ENCODE assay signal across 17 mouse cellular contexts in the genomic region with DNA sequence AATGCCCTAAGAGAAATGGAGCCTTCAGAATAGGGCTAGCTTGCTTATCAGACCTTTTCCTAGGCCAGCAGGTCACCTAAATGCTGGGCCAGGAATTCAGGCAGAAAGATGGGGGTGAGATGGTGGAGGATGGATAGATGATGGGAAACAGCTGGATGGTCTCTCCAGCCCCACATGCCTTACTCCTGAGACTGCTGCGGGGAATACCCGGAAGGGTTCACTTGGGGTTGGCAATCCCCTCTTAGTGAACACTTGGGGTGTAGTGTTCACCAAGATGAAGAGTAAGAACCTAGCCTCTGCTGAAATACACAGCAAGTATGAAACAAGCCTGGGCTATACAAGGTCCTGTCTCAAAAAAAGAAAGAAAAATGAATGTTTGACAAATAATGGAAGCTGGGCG. TPM values are rescaled to one million over a fixed set of nuclear protein-coding genes. Genes with fewer than 3 reads are reported as not detected.
A peak's percentile ranks its signal among the peaks of the same experiment; 100 is the strongest.
DNase-seq lines count a peak whose midpoint lies in the region; ATAC-seq and TF ChIP-seq lines count a peak whose summit lies in the region.
"Had no signal": no experiment of that assay in that cellular context is flagged by ENCODE, and none has a peak within 500 bp of the region (broad histone marks: within the 10 kb centered on the region; RNA-seq: fewer than 3 reads in every experiment).

No protein-coding gene starts in this region.

- WGBS in liver, embryonic 12.5 days (ENCODE audit: insufficient replicate concordance), result 74% methylated on average over 3 of the region's 3 CpGs
- WGBS in liver, embryonic 16.5 days (ENCODE audit: insufficient replicate concordance), result 81% methylated on average over 3 of the region's 3 CpGs

- no peaks in the 10 kb centered on the region for H3K9me3 ChIP-seq in liver, embryonic 12.5 days (replicated peaks)
- H3K9me3 ChIP-seq in liver, embryonic 16.5 days (replicated peaks; ENCODE audit: control insufficient read depth, low read length), result no peaks in the 10 kb centered on the region
- H3K9me3 ChIP-seq: forebrain, embryonic 15.5 days; liver, embryonic 13.5 days; midbrain, embryonic 12.5 days had no signal

- no peak overlapping the region for H3K4me2 ChIP-seq in liver, embryonic 12.5 days
- peak overlapping the region; percentile 14; the same call in 1 of the 2 replicates for H3K4me2 ChIP-seq in liver, embryonic 16.5 days (ENCODE audit: low read depth, low read length)
- H3K4me2 ChIP-seq: forebrain, embryonic 15.5 days; heart, embryonic 11.5 days; hindbrain, embryonic 14.5 days; liver, embryonic 13.5 days; midbrain, embryonic 12.5 days had no signal

- no peak overlapping the region for H3K4me3 ChIP-seq in liver, embryonic 12.5 days
- H3K4me3 ChIP-seq in embryonic fibroblast, embryonic 13.5 days (ENCODE audit: insufficient read depth, low read length), result no peak overlapping the region
- H3K4me3 ChIP-seq in liver, embryonic 16.5 days (ENCODE audit: low read depth, low read length), result peak overlapping the region; percentile 22
- H3K4me3 ChIP-seq: forebrain, embryonic 15.5 days; layer of hippocampus, adult 2 months; liver, embryonic 13.5 days; midbrain, embryonic 12.5 days had no signal

- TF ChIP-seq POLR2A in embryonic fibroblast, embryonic 13.5 days (IDR thresholded peaks at IDR 0.05; ENCODE audit: low read depth, low read length), result no peak

- H3K9ac ChIP-seq in liver, embryonic 12.5 days, result 0 out of 2 replicates have a peak overlapping the region, but pooled peaks have one; percentile 1
- H3K9ac ChIP-seq in liver, embryonic 16.5 days (ENCODE audit: low read depth, low read length), result peak overlapping the region; percentile 21; the same call in 1 of the 2 replicates
- H3K9ac ChIP-seq: forebrain, embryonic 15.5 days; hindbrain, embryonic 14.5 days; liver, embryonic 13.5 days; midbrain, embryonic 12.5 days had no signal

- peaks cover 22% of the 10 kb centered on the region; the same call in 1 of the 2 replicates for H3K36me3 ChIP-seq in liver, embryonic 12.5 days
- no peaks in the 10 kb centered on the region for H3K36me3 ChIP-seq in liver, embryonic 16.5 days (ENCODE audit: control insufficient read depth, insufficient read depth)
- H3K36me3 ChIP-seq: liver, embryonic 13.5 days had no signal

- DNase-seq in liver, result no peak
- DNase-seq in NIH3T3 (ENCODE audit: low read depth), result peak; percentile 57
- no peak for DNase-seq in thymus, postnatal 36 days
- no peak for DNase-seq in layer of hippocampus, postnatal 36 days
- DNase-seq: cerebellum, adult 11-12 months; liver, embryonic 13.5 days had no signal

- no peaks in the 10 kb centered on the region for H3K27me3 ChIP-seq in liver, embryonic 12.5 days (replicated peaks)
- no peaks in the 10 kb centered on the region for H3K27me3 ChIP-seq in liver, embryonic 16.5 days (ENCODE audit: control insufficient read depth, insufficient read depth, low read depth, low read length)
- H3K27me3 ChIP-seq: forebrain, embryonic 15.5 days; liver, embryonic 13.5 days; midbrain, embryonic 12.5 days had no signal

- H3K27ac ChIP-seq in liver, embryonic 12.5 days, result no peak overlapping the region
- H3K27ac ChIP-seq in embryonic fibroblast, embryonic 13.5 days (ENCODE audit: insufficient read depth, low read length), result peak overlapping the region; percentile 2; the same call in 1 of the 2 replicates
- no peak overlapping the region for H3K27ac ChIP-seq in liver, embryonic 16.5 days (ENCODE audit: low read length)
- H3K27ac ChIP-seq: forebrain, embryonic 15.5 days; hindbrain, embryonic 14.5 days; layer of hippocampus, adult 2 months; liver, embryonic 13.5 days; midbrain, embryonic 12.5 days had no signal

- no peak for TF ChIP-seq CTCF in embryonic fibroblast, embryonic 13.5 days (IDR thresholded peaks at IDR 0.05; ENCODE audit: borderline replicate concordance, insufficient read depth, low read length)

- no peak for ATAC-seq in liver, embryonic 12.5 days
- no peak for ATAC-seq in liver, embryonic 16.5 days (ENCODE audit: low read depth)
- ATAC-seq: forebrain, embryonic 15.5 days had no signal

- H3K4me1 ChIP-seq in liver, embryonic 12.5 days, result peaks cover 27% of the 10 kb centered on the region
- H3K4me1 ChIP-seq in embryonic fibroblast, embryonic 13.5 days (ENCODE audit: control insufficient read depth, insufficient read depth, low read length), result peaks cover 3% of the 10 kb centered on the region; the same call in 1 of the 2 replicates
- H3K4me1 ChIP-seq in liver, embryonic 16.5 days (ENCODE audit: control insufficient read depth, low read depth, low read length), result no peaks in the 10 kb centered on the region
- H3K4me1 ChIP-seq: forebrain, embryonic 15.5 days; midbrain, embryonic 12.5 days had no signal

RNA-seq across cellular contexts. Expression of gene Rinl, which starts 0.5 kb away (rescaled TPM):
- 14.5 and 16.1 TPM in 2 replicates for polyA plus RNA-seq in liver, embryonic 12.5 days (2016; fragmentation: Nextera tagmentation; extraction: Ambion mirVana)
- 0.77 TPM in 1 of 2 replicates, not detected in the other for polyA plus RNA-seq in embryonic fibroblast, embryonic 13.5 days (2011; ENCODE audit: insufficient read length, low read depth, missing spikeins)
- polyA plus RNA-seq in liver, embryonic 16.5 days (2015; fragmentation: Nextera tagmentation; extraction: Ambion mirVana), result 8.1 and 8.7 TPM in 2 replicates
- 1 to 10 TPM; 2.5 TPM for total RNA-seq in layer of hippocampus, postnatal 36 days (2021)

RNA-seq across cellular contexts. Expression of gene Hnrnpl, which starts 19.1 kb away (rescaled TPM):
- 186 and 188 TPM in 2 replicates for polyA plus RNA-seq in liver, embryonic 12.5 days (2016; fragmentation: Nextera tagmentation; extraction: Ambion mirVana)
- polyA plus RNA-seq in embryonic fibroblast, embryonic 13.5 days (2011; ENCODE audit: insufficient read length, low read depth, missing spikeins), result 442 and 496 TPM in 2 replicates
- 69.0 and 80.7 TPM in 2 replicates for polyA plus RNA-seq in liver, embryonic 16.5 days (2015; fragmentation: Nextera tagmentation; extraction: Ambion mirVana)
- 100 to 1,000 TPM; 417 to 431 TPM for total RNA-seq in layer of hippocampus, postnatal 36 days (2021)

RNA-seq across cellular contexts. Expression of gene Nfkbib, which starts 21.9 kb away (rescaled TPM):
- 41.6 and 43.1 TPM in 2 replicates for polyA plus RNA-seq in liver, embryonic 12.5 days (2016; fragmentation: Nextera tagmentation; extraction: Ambion mirVana)
- 13.8 and 15.0 TPM in 2 replicates for polyA plus RNA-seq in embryonic fibroblast, embryonic 13.5 days (2011; ENCODE audit: insufficient read length, low read depth, missing spikeins)
- polyA plus RNA-seq in liver, embryonic 16.5 days (2015; fragmentation: Nextera tagmentation; extraction: Ambion mirVana), result 29.3 TPM in 2 replicates
- total RNA-seq in layer of hippocampus, postnatal 36 days (2021), result 10 to 100 TPM; 25.3 to 29.2 TPM

RNA-seq across cellular contexts. Expression of gene Sirt2, which starts 22.7 kb away (rescaled TPM):
- 28.5 and 29.0 TPM in 2 replicates for polyA plus RNA-seq in liver, embryonic 12.5 days (2016; fragmentation: Nextera tagmentation; extraction: Ambion mirVana)
- 60.1 and 64.1 TPM in 2 replicates for polyA plus RNA-seq in embryonic fibroblast, embryonic 13.5 days (2011; ENCODE audit: insufficient read length, low read depth, missing spikeins)
- 24.1 and 28.0 TPM in 2 replicates for polyA plus RNA-seq in liver, embryonic 16.5 days (2015; fragmentation: Nextera tagmentation; extraction: Ambion mirVana)
- total RNA-seq in layer of hippocampus, postnatal 36 days (2021), result 100 to 1,000 TPM; 156 to 162 TPM

RNA-seq across cellular contexts. Expression of gene Ccer2, which starts 33.3 kb away (rescaled TPM):
- polyA plus RNA-seq in liver, embryonic 12.5 days (2016; fragmentation: Nextera tagmentation; extraction: Ambion mirVana), result not detected in 2 replicates
- polyA plus RNA-seq in embryonic fibroblast, embryonic 13.5 days (2011; ENCODE audit: insufficient read length, low read depth, missing spikeins), result not detected in 2 replicates
- polyA plus RNA-seq in liver, embryonic 16.5 days (2015; fragmentation: Nextera tagmentation; extraction: Ambion mirVana), result not detected in 2 replicates
- total RNA-seq in layer of hippocampus, postnatal 36 days (2021), result under 1 TPM; 0.38 to 0.45 TPM
- total RNA-seq: adrenal gland, postnatal 4 days; gastrocnemius, adult 8-10 months had no signal
- polyA plus RNA-seq: CD4-positive, CD25-positive, alpha-beta regulatory T cell, adult 4 months; heart, embryonic 11.5 days; liver, embryonic 13.5 days; midbrain, embryonic 12.5 days had no signal
